Mouse (Mus musculus) inflammation-experienced regulatory T-cells, adult 6 months (primary cell): ENCODE measurements around the gene Olfr1216. TPM values are rescaled to one million over a fixed set of nuclear protein-coding genes. Genes with fewer than 3 reads are reported as not detected.
"Not testable (repeated sequence)": the region's sequence is repeated elsewhere in the genome, so short reads cannot be mapped to it uniquely, and the experiment has no call there.

Source experiments
- ATAC-seq: one replicate; pipeline ENCODE4 v1.8.0; 2017
- polyA plus RNA-seq, 3 experiments: library from polyadenylated mRNA; unstranded; fragments of 100-300 nt; shearing (Covaris generic); gene quantifications; one replicate each; pipeline ENCODE4 v1.2.1; 2017

Olfr1216 gene
- polyA plus RNA-seq, result not detected

DNA sequence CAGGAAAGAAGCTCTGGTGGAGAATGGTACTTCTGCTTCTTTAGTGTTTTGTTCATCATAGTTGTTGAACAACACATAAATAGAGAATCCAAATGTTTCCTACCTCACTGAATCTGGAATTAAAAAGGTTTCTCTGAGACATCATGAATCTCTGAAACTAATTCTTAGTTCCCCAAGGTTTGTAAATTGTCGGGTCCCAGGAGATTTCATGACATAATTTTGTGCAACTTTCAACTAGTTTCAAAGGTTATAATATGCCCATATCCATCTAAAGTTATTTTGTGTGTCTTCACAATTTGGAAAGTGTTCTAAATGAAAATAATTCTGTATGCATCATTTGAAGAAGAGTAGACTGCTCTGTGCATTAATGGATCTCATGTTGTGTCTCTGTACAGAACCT lies at the start of gene Olfr1216:
Gene Olfr1216 (minus strand): TSS at position 101 of the 400 bp plus-strand sequence.
- no peak for ATAC-seq

DNA sequence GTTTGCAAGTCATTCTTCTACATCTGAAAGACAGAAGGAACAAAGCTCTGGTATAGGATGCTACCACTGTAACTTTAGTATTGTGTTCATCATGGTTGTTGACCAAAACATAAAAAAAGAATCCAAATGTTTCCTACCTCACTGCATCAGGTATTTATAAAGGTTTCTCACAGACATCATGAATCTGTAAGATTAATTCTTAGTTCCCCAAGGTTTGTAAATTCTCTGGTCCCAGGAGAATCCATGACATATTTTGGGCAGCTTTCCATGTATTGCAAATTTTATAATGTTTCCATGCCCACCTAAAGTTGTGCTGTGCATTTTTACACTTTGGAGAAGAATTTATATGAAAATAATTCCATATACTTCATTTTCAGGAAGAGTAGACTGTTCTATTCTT lies 42.9 kb upstream of the Olfr1216 start, which contains the start of gene Olfr1218:
Gene Olfr1218 (minus strand): TSS at position 101 of the 400 bp plus-strand sequence.
- ATAC-seq, result no peak

GRCm38 (mm10) chr2:89031965-89032364 lies 13.8 kb upstream of the Olfr1216 start, which contains the start of gene Olfr1217:
Gene Olfr1217, minus strand, starts transcription at chr2:89032065.
- no peak for ATAC-seq

DNA sequence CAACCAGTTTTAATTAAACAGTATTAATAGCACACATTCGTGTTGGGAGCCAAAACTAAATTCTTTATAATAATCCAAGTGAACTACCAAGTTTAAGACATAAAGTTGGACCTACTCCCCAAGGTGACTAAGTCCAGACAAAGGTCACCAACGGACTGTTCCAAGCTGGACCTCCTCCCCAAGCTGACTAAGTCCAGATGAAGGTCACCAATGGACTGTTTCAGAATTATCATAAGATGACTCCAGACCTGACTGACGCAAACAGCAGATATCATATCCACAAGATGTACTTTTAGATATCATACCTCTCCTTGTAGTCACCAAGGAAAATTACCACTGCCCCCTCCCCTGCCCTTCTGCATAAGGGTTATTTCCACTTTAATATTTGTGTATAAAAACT lies 3.3 kb upstream of the Olfr1216 start:
- ATAC-seq, result not testable (repeated sequence)

- no peak for ATAC-seq
Observed at GRCm38 (mm10) chr2:89006873-89007272, 11.3 kb downstream of the Olfr1216 start, which contains the start of gene Olfr1215. Gene Olfr1215, minus strand, starts transcription at chr2:89006973.

DNA sequence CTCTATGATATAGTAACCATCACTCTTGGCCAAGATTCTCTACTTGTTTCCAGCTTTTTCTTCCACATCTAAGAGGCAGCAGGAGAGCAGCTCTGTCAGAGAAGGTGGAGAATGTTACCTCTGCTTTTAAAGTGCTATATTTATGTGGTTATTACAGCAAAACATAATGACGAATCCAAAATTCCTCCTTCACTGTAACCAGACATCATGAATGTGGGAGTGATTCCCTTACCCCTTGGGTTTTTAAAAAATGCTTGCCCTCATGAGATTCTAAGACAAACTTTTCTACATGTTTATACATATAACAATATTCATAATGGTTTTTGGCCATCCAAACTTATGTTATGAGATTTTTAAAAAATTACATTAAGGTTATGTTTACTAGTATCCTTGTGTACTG lies 25.6 kb downstream of the Olfr1216 start, which contains the start of gene Olfr1214:
Gene Olfr1214 (minus strand): TSS at position 101 of the 400 bp plus-strand sequence.
- no peak for ATAC-seq

- ATAC-seq, result no peak
Observed at GRCm38 (mm10) chr2:88980181-88980580, 38.0 kb downstream of the Olfr1216 start, which contains the start of gene Gm13762. Gene Gm13762, minus strand, starts transcription at chr2:88980281.

Other genes with a start within 250 kb of the Olfr1216 start
- gene Olfr1200, start 247.9 kb downstream of the Olfr1216 start, polyA plus RNA-seq, result not detected
- not detected for gene Olfr1201, start 225.3 kb downstream of the Olfr1216 start, polyA plus RNA-seq
- gene Olfr1202, start 203.8 kb downstream of the Olfr1216 start, polyA plus RNA-seq, result not detected
- gene Olfr1205, start 188.6 kb downstream of the Olfr1216 start, polyA plus RNA-seq, result not detected
- gene Olfr1204, start 169.0 kb downstream of the Olfr1216 start, polyA plus RNA-seq, result not detected
- under 1 TPM in 1 of 3 experiments, not detected in 2; 0.62 TPM for gene Olfr1206, start 155.1 kb downstream of the Olfr1216 start, polyA plus RNA-seq
- not detected for gene Olfr1208, start 116.0 kb downstream of the Olfr1216 start, polyA plus RNA-seq
- not detected for gene Olfr1209, start 103.2 kb downstream of the Olfr1216 start, polyA plus RNA-seq
- not detected for gene Olfr1211, start 80.2 kb downstream of the Olfr1216 start, polyA plus RNA-seq
- not detected for gene Olfr1212, start 64.4 kb downstream of the Olfr1216 start, polyA plus RNA-seq
- gene Gm13762, start 38.1 kb downstream of the Olfr1216 start, polyA plus RNA-seq, result not detected
- gene Olfr1214, start 25.7 kb downstream of the Olfr1216 start, polyA plus RNA-seq, result not detected
- not detected for gene Olfr1215, start 11.4 kb downstream of the Olfr1216 start, polyA plus RNA-seq
- not detected for gene Olfr1217, start 13.7 kb upstream of the Olfr1216 start, polyA plus RNA-seq
- not detected for gene Olfr1218, start 42.8 kb upstream of the Olfr1216 start, polyA plus RNA-seq
- not detected for gene Olfr1219, start 65.2 kb upstream of the Olfr1216 start, polyA plus RNA-seq
- not detected for gene Olfr1220, start 88.5 kb upstream of the Olfr1216 start, polyA plus RNA-seq
- gene Olfr1221, start 98.9 kb upstream of the Olfr1216 start, polyA plus RNA-seq, result not detected
- gene Olfr1222, start 114.7 kb upstream of the Olfr1216 start, polyA plus RNA-seq, result not detected
- not detected for gene Olfr1223, start 133.2 kb upstream of the Olfr1216 start, polyA plus RNA-seq
- not detected for gene Olfr1224-ps1, start 145.8 kb upstream of the Olfr1216 start, polyA plus RNA-seq
- under 1 TPM in 1 of 3 experiments, not detected in 2; 0.13 TPM for gene Olfr1225, start 156.3 kb upstream of the Olfr1216 start, polyA plus RNA-seq
- not detected for gene Olfr1226, start 181.7 kb upstream of the Olfr1216 start, polyA plus RNA-seq
- not detected for gene Olfr1228, start 235.7 kb upstream of the Olfr1216 start, polyA plus RNA-seq